Mouse (Mus musculus): ENCODE measurements around the gene Nyap1.
A peak's percentile ranks its signal among the peaks of the same experiment; 100 is the strongest.

The Nyap1 gene

DNA sequence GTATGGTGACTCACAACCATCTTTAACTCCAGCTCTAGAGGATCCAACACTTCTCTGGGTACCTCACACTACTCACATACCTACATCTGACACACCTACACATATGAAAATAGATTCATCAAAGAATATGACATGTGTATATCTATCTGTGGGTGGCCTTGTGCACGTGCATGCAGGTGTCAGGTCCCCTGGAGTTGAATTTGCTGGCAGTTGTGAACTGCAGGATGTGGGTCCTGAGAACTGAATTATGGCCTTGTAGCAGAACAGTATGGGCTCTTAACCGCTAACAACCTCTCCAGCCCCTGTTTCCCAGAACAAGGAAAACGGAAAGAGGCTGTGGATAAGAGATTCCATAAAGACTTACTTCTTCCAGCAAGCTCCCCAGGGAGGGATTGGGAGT, 42.3 kb downstream of the Nyap1 start:
- DNase-seq (ENCODE audit: low spot score in 2 of 2): no peak

DNA sequence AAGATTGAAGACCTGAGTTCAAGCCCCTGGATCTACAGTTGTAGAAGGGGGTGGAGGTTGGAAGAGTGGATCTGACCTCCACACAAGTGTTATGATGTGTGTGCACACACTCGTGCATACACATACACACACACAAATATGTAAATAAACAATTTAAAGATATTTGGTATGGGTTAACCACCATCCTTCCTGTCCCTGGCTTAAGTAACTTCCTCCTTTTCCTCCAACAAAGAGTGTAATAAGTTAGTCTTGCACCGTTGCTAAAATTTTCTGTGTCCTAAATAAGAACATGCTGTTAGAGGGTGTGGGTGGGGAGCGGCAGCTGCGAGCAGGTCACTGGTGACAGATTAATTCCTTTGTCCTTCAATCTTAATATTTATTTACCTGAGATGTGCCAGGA, 45.5 kb downstream of the Nyap1 start:
- DNase-seq (ENCODE audit: low spot score in 2 of 2): no peak

DNA sequence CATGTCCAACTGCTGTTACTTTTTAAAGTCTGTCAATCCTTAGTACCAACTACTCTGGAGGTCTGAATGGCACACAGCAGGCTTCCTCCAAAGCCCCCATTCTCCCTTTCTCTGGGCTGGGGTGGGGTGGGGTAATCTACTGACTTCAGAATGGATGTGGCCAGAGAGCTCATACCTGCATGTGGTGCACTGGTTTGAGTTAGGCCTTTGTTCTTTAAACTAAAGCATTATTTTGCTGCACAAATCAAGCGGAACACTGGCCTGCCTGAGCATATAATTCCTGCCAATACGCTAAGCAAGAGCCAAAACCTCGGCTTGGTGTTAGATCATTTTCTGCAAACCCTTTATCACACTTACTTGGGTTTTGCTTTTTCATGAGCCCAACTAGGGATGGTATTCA, 46.6 kb downstream of the Nyap1 start:
- no peak for DNase-seq (ENCODE audit: low spot score in 2 of 2)

DNA sequence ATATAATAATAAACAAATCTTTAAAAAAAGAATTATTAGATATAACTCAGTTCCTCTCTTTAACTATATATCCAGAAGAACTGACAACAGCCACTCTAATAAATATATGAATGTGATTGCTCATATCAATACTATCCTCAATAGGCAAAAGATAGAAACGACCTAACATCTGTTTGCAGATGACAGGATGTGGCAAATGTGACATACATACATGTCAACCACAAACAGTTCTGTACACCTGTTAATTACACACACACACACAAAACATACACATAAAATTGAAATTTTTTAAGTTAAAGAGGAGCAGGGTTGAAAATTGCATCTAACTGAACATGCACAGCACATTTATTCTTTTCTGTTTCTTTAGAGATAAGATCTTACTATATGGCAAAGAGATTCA, 49.5 kb downstream of the Nyap1 start:
- DNase-seq (ENCODE audit: low spot score in 2 of 2): no peak

DNA sequence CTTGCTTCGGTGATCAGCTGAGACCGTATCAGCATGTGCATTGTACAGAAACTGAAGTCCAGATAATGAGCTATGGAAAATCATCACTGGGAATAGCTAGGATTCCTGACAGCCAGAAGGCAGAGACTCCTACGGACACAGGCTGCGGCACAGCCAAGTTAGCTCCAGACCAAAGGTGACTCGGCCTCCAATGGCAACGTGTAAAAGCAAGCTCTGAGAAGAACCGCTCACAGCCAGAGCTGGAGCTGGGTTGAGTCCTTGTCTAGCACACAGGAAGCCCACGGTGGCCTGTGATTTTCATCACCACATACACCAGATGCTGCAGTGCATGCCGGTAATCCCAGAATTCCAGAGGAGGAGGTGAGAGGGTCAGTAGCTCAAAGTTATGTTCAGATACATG, 50.9 kb downstream of the Nyap1 start:
- no peak for DNase-seq (ENCODE audit: low spot score in 2 of 2)

DNA sequence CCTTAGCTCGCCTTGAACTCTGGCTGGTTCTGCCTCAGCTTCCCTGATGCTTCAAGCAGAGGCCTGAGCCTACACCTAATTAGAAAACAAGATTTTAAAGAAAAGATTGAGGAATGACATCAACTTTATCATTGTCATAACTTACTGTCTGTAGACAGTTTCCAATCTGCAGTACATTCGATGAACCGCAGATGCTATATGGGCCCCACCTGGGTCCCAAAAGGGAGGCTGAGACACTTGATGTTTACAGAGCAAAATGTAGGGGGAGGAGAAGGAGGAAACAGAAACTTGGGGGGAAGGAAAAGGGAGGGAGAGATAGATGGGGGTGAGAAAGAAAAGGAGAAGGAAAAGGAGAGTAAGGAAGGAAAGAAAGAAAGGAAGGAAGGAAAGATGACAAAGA, 51.4 kb downstream of the Nyap1 start:
- DNase-seq (ENCODE audit: low spot score in 2 of 2): no peak

DNA sequence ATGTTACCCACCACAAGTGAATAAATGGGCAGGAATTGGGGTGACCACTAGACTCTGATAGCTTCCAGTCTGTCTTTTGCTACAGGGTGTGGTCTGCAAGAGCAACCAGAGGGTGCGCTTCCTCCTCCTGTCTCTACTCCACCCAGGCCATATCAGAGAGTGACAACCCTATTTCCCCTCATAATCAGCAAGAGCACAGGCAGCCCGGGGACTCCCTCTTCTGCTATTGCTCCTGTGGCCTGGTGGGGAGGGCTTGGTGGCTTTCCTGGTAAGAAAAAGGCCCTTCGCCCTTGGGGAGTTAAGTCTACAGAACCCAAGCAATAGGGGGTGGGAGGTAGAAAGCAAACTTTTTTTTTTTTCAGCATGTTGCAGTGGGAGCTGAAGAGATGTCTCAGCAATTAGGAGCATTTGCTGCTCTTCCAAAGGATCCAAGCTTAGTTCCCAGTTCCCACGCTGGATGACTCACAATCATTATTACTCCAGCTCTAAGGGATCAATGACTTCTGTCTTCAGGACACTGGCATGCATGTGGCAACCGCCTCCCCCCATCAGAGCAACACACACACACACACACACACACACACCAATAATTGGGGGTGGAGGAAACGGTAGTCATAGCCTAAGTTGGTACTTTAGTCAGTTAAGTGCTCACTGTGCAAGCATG, 55.1 kb downstream of the Nyap1 start:
- no peak for DNase-seq (ENCODE audit: low spot score in 2 of 2)

DNA sequence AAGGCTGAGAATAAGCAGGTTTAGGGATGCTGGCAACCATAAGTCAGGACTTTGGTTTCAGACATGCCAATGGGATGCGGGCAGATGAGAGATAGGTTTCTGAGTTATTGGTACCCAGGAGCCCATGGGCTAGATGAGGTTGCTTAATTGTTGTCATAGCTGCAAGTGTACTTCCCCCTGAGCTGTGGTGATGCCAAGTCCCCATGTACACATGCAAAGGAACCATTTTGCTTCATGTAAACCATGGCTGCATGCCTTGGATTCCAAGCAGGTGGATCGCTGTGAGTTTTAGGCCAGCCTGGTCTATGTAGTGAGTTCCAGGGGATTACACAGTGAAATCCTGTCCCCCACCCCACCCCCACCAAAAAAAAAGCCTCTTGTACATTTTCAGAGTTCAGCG, 55.8 kb downstream of the Nyap1 start:
- no peak for DNase-seq (ENCODE audit: low spot score in 2 of 2)

DNA sequence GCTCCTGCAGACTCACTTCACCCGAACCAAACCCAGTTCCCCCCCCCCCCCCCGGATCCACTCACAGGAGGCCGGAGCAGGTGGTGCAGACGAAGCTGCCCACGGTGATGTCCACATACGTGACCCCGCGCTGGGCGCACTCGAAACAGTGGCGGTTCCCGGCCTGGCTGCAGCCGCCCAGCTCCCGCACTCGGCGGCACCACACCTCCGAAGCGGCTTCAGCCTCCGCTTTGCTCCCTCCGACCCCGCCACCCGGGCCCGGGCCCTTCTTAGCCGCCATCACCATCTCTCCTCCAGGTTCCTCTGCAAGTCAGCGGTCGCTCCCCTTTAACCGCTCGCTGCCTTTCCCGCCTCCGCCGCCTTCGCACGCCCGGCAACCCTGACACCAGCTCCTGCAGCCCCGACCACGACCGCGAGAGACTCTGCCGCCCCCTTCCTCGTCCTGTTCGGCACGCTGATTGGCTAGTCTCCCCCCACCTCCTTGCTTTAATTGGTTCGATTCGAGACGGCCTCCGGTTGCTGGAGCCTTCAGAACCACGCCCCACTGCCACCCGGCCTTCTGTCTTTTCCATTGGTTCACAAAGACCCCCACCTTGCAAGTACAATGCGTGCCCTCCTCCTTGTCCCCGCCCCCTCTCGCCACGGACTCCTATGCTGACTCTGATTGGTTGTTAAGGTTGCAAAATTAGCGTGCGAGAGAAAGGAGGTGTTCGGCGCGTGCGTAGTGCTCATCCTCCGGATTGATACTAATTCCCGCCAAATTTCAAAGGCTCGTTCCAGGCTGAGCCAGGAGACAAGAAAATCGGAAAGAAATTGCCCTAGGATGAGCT, 56.9 kb downstream of the Nyap1 start, which contains the start of gene Agfg2:
TSS of gene Agfg2 (minus strand) at position 433 of the 830 bp plus-strand sequence.
- DNase-seq (ENCODE audit: low spot score in 2 of 2): peak; percentile 99

DNA sequence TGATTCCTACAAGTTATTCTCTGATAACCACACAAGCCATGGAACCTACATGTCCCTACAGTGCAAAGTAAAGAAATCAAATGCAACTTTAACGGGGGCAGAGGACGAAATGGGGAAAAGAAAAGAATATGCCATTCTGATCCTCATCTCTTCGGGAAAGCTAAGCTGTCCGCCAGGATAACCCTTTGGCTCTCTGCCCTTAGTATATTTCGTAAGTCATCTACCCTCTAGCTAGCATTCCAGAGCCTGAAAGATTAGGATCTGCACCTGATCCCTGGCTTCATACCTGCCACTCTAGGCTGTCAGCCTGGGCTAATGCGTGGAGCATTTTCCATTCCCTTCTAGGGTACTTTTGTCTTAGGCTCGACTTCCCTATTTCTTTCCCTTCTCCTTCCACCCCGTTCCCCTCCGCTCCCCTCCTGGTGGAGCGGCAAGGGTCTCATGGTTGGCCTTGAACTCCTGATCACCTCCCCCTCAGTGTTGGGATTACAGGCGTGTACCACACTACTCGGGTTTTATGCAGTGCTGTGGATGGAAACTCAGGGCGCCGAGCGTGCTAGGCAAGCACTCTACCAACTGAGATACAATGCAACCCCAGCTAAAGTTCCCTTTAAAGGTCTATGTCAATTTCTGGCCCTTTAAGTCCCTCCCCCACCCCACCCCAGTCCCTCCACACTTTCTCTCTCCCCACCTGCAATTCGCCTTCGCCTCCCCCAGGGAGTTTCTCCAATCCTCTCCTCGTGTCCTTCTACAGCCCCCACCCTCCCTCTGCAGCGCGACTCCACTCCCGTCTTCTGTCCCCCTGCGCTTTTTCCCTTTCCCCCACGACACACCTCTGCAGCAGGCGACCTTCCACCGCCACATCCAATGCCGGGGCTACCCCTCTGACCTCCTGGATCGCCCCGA, 57.8 kb downstream of the Nyap1 start:
- peak in 1 of 2 experiments; percentile 10 for DNase-seq (ENCODE audit: low spot score in 2 of 2)

DNA sequence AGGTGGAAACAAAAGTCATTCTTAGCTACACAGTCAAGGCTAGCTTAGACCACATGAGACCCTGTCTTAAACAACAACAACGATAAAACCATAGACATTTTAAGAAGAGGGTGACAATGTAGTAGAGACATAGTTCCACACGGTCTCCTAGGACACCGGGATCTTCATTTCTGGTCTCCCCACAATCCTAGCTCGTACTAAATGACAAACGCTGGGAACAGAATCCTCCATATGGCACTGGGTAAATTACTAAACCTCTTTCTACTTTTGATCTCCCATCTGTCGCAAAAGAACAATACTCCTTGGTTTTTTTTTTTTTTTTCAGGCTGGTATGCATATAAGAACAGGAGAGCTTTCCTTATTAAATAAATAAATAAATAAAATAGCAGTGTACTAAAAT, 58.9 kb downstream of the Nyap1 start:
- peak in 1 of 2 experiments; percentile 15 for DNase-seq (ENCODE audit: low spot score in 2 of 2)

Measured in frontal cortex, postnatal 36 days (tissue).